In genomic region chr2:25663511-25663910, GRCm38 (mm10) we compare ENCODE assay signal across 9 mouse cellular contexts. TPM values are rescaled to one million over a fixed set of nuclear protein-coding genes. Genes with fewer than 3 reads are reported as not detected.
DNase-seq lines count a peak whose midpoint lies in the region; ATAC-seq and TF ChIP-seq lines count a peak whose summit lies in the region.
"Had no signal": no experiment of that assay in that cellular context is flagged by ENCODE, and none has a peak within 500 bp of the region (broad histone marks: within the 10 kb centered on the region; RNA-seq: fewer than 3 reads in every experiment).

No protein-coding gene starts in this region.

- no peak overlapping the region for H3K4me3 ChIP-seq in forebrain, embryonic 11.5 days (ENCODE audit: low read depth, low read length)
- H3K4me3 ChIP-seq in forebrain, embryonic 12.5 days (replicated peaks), result no peak overlapping the region
- H3K4me3 ChIP-seq in neural tube, embryonic 15.5 days (replicated peaks), result no peak overlapping the region
- H3K4me3 ChIP-seq in bone marrow, adult 2 months (replicated peaks; ENCODE audit: control insufficient read depth, low read depth, low read length), result no peak overlapping the region
- no peak overlapping the region for H3K4me3 ChIP-seq in liver, embryonic 13.5 days (replicated peaks)

- no peaks in the 10 kb centered on the region for H3K27me3 ChIP-seq in forebrain, embryonic 11.5 days (ENCODE audit: control insufficient read depth, insufficient read depth, low read length)
- no peaks in the 10 kb centered on the region; the same call in 1 of the 2 replicates for H3K27me3 ChIP-seq in forebrain, embryonic 12.5 days
- H3K27me3 ChIP-seq in neural tube, embryonic 15.5 days (replicated peaks), result no peaks in the 10 kb centered on the region
- no peaks in the 10 kb centered on the region; the same call in 1 of the 2 replicates for H3K27me3 ChIP-seq in liver, embryonic 13.5 days

- H3K4me1 ChIP-seq in forebrain, embryonic 11.5 days (replicated peaks; ENCODE audit: control insufficient read depth, insufficient read depth, low read length), result no peaks in the 10 kb centered on the region
- H3K4me1 ChIP-seq in forebrain, embryonic 12.5 days, result no peaks in the 10 kb centered on the region
- no peaks in the 10 kb centered on the region for H3K4me1 ChIP-seq in neural tube, embryonic 15.5 days
- no peaks in the 10 kb centered on the region for H3K4me1 ChIP-seq in bone marrow, adult 2 months (ENCODE audit: control insufficient read depth, insufficient read depth, low read length)
- no peaks in the 10 kb centered on the region for H3K4me1 ChIP-seq in liver, embryonic 13.5 days (replicated peaks)

- no peak for ATAC-seq in forebrain, embryonic 11.5 days (replicated peaks; ENCODE audit: low FRiP score)
- no peak for ATAC-seq in forebrain, embryonic 12.5 days (ENCODE audit: low FRiP score)
- no peak for ATAC-seq in neural tube, embryonic 15.5 days (ENCODE audit: low FRiP score)
- 0 out of 2 replicates have a peak, but pooled peaks have one; percentile 27 for ATAC-seq in granulocyte monocyte progenitor cell, adult 5-6 weeks (replicated peaks; ENCODE audit: poor library complexity, severe bottlenecking)
- no peak for ATAC-seq in liver, embryonic 13.5 days (ENCODE audit: low read depth)

- no peak for TF ChIP-seq POLR2A in bone marrow, adult 2 months (IDR thresholded peaks at IDR 0.05; ENCODE audit: borderline replicate concordance, control insufficient read depth, low read depth, low read length)

- no peaks in the 10 kb centered on the region for H3K36me3 ChIP-seq in forebrain, embryonic 11.5 days (ENCODE audit: control insufficient read depth, insufficient read depth, low read length)
- H3K36me3 ChIP-seq in forebrain, embryonic 12.5 days (replicated peaks), result no peaks in the 10 kb centered on the region
- no peaks in the 10 kb centered on the region for H3K36me3 ChIP-seq in neural tube, embryonic 15.5 days
- H3K36me3 ChIP-seq in liver, embryonic 13.5 days, result no peaks in the 10 kb centered on the region

- no peak overlapping the region for H3K9ac ChIP-seq in forebrain, embryonic 11.5 days (ENCODE audit: low read length)
- H3K9ac ChIP-seq in forebrain, embryonic 12.5 days, result no peak overlapping the region
- no peak overlapping the region for H3K9ac ChIP-seq in neural tube, embryonic 15.5 days (replicated peaks)
- H3K9ac ChIP-seq in liver, embryonic 13.5 days, result no peak overlapping the region

- H3K9me3 ChIP-seq in forebrain, embryonic 11.5 days (ENCODE audit: control insufficient read depth, low read length), result no peaks in the 10 kb centered on the region
- H3K9me3 ChIP-seq in forebrain, embryonic 12.5 days, result no peaks in the 10 kb centered on the region
- no peaks in the 10 kb centered on the region for H3K9me3 ChIP-seq in neural tube, embryonic 15.5 days (replicated peaks)
- H3K9me3 ChIP-seq in liver, embryonic 13.5 days (replicated peaks), result no peaks in the 10 kb centered on the region

- 72% methylated on average over 1 of the region's 1 CpGs for whole genome bisulfite sequencing in forebrain, embryonic 11.5 days
- 58% methylated on average over 1 of the region's 1 CpGs for WGBS in forebrain, embryonic 12.5 days
- 66% methylated on average over 1 of the region's 1 CpGs for WGBS in neural tube, embryonic 15.5 days
- WGBS in bone marrow, adult 2 months, result 30% methylated on average over 1 of the region's 1 CpGs
- 55% methylated on average over 1 of the region's 1 CpGs for WGBS in liver, embryonic 13.5 days (ENCODE audit: insufficient replicate concordance)

- peak; percentile 70 for DNase-seq in forebrain, embryonic 11.5 days (ENCODE audit: low spot score)
- peak; percentile 50 for DNase-seq in neural tube, embryonic 10.5 days (ENCODE audit: extremely low spot score, low spot score)
- peak; percentile 22 for DNase-seq in liver, embryonic 13.5 days
- DNase-seq in spleen, postnatal 4 days (ENCODE audit: low spot score in 2 of 2), result peak; percentile 30 to 71

- H3K4me2 ChIP-seq in forebrain, embryonic 11.5 days (ENCODE audit: low read depth, low read length, severe bottlenecking), result no peak overlapping the region
- no peak overlapping the region for H3K4me2 ChIP-seq in forebrain, embryonic 12.5 days
- H3K4me2 ChIP-seq in neural tube, embryonic 15.5 days, result no peak overlapping the region
- no peak overlapping the region for H3K4me2 ChIP-seq in liver, embryonic 13.5 days

- TF ChIP-seq CTCF in bone marrow, adult 2 months (IDR thresholded peaks at IDR 0.05; ENCODE audit: control insufficient read depth, insufficient read depth, low read length), result peak; percentile 44; the same call in 1 of the 2 replicates

- H3K27ac ChIP-seq in forebrain, embryonic 11.5 days (ENCODE audit: low read depth, low read length), result no peak overlapping the region
- H3K27ac ChIP-seq in forebrain, embryonic 12.5 days, result no peak overlapping the region
- H3K27ac ChIP-seq in neural tube, embryonic 15.5 days (replicated peaks), result no peak overlapping the region
- no peak overlapping the region for H3K27ac ChIP-seq in bone marrow, adult 2 months (ENCODE audit: control insufficient read depth, insufficient read depth, low read depth, low read length, poor library complexity)
- H3K27ac ChIP-seq in liver, embryonic 13.5 days, result no peak overlapping the region

RNA-seq across cellular contexts. Expression of gene Lcn5, which starts 5.8 kb away (rescaled TPM):
- polyA plus RNA-seq in forebrain, embryonic 11.5 days (2014; fragmentation: Nextera tagmentation; extraction: Ambion mirVana), result not detected in 2 replicates
- not detected in 2 replicates for polyA plus RNA-seq in forebrain, embryonic 12.5 days (2016; fragmentation: Nextera tagmentation; extraction: Ambion mirVana)
- polyA plus RNA-seq in neural tube, embryonic 15.5 days (2015; fragmentation: Nextera tagmentation; extraction: Ambion mirVana), result not detected in 2 replicates
- polyA plus RNA-seq in bone marrow, adult 2 months (2011; ENCODE audit: insufficient read depth, insufficient read length, low replicate concordance, missing spikeins), result not detected in 2 replicates
- total RNA-seq in granulocyte monocyte progenitor cell, adult 5-6 weeks (2014; fragmentation: Nextera tagmentation), result not detected in 2 replicates
- not detected in 2 replicates for total RNA-seq in granulocyte monocyte progenitor cell, adult 5-6 weeks (2017)
- not detected in 2 replicates for polyA plus RNA-seq in liver, embryonic 13.5 days (2015; fragmentation: Nextera tagmentation; extraction: Ambion mirVana)
- total RNA-seq: hematopoietic stem cell, adult 5-6 weeks had no signal

RNA-seq across cellular contexts. Expression of gene Lcn8, which starts 10.6 kb away (rescaled TPM):
- polyA plus RNA-seq in forebrain, embryonic 11.5 days (2014; fragmentation: Nextera tagmentation; extraction: Ambion mirVana), result not detected in 2 replicates
- not detected in 2 replicates for polyA plus RNA-seq in forebrain, embryonic 12.5 days (2016; fragmentation: Nextera tagmentation; extraction: Ambion mirVana)
- not detected in 2 replicates for polyA plus RNA-seq in neural tube, embryonic 15.5 days (2015; fragmentation: Nextera tagmentation; extraction: Ambion mirVana)
- polyA plus RNA-seq in bone marrow, adult 2 months (2011; ENCODE audit: insufficient read depth, insufficient read length, low replicate concordance, missing spikeins), result not detected in 2 replicates
- not detected in 2 replicates for total RNA-seq in granulocyte monocyte progenitor cell, adult 5-6 weeks (2014; fragmentation: Nextera tagmentation)
- total RNA-seq in granulocyte monocyte progenitor cell, adult 5-6 weeks (2017), result not detected in 2 replicates
- not detected in 2 replicates for polyA plus RNA-seq in liver, embryonic 13.5 days (2015; fragmentation: Nextera tagmentation; extraction: Ambion mirVana)
- total RNA-seq: hematopoietic stem cell, adult 5-6 weeks had no signal

RNA-seq across cellular contexts. Expression of gene Lcn6, which starts 13.1 kb away (rescaled TPM):
- polyA plus RNA-seq in forebrain, embryonic 11.5 days (2014; fragmentation: Nextera tagmentation; extraction: Ambion mirVana), result not detected in 2 replicates
- polyA plus RNA-seq in forebrain, embryonic 12.5 days (2016; fragmentation: Nextera tagmentation; extraction: Ambion mirVana), result not detected in 2 replicates
- not detected in 2 replicates for polyA plus RNA-seq in neural tube, embryonic 15.5 days (2015; fragmentation: Nextera tagmentation; extraction: Ambion mirVana)
- polyA plus RNA-seq in bone marrow, adult 2 months (2011; ENCODE audit: insufficient read depth, insufficient read length, low replicate concordance, missing spikeins), result not detected in 2 replicates
- not detected in 2 replicates for total RNA-seq in granulocyte monocyte progenitor cell, adult 5-6 weeks (2014; fragmentation: Nextera tagmentation)
- total RNA-seq in granulocyte monocyte progenitor cell, adult 5-6 weeks (2017), result not detected in 2 replicates
- polyA plus RNA-seq in liver, embryonic 13.5 days (2015; fragmentation: Nextera tagmentation; extraction: Ambion mirVana), result not detected in 2 replicates
- total RNA-seq: hematopoietic stem cell, adult 5-6 weeks had no signal

RNA-seq across cellular contexts. Expression of gene Lcn10, which starts 19.0 kb away (rescaled TPM):
- polyA plus RNA-seq in forebrain, embryonic 11.5 days (2014; fragmentation: Nextera tagmentation; extraction: Ambion mirVana), result not detected in 2 replicates
- not detected in 2 replicates for polyA plus RNA-seq in forebrain, embryonic 12.5 days (2016; fragmentation: Nextera tagmentation; extraction: Ambion mirVana)
- not detected in 2 replicates for polyA plus RNA-seq in neural tube, embryonic 15.5 days (2015; fragmentation: Nextera tagmentation; extraction: Ambion mirVana)
- polyA plus RNA-seq in bone marrow, adult 2 months (2011; ENCODE audit: insufficient read depth, insufficient read length, low replicate concordance, missing spikeins), result not detected in 2 replicates
- not detected in 2 replicates for total RNA-seq in granulocyte monocyte progenitor cell, adult 5-6 weeks (2014; fragmentation: Nextera tagmentation)
- total RNA-seq in granulocyte monocyte progenitor cell, adult 5-6 weeks (2017), result not detected in 2 replicates
- polyA plus RNA-seq in liver, embryonic 13.5 days (2015; fragmentation: Nextera tagmentation; extraction: Ambion mirVana), result not detected in 2 replicates
- total RNA-seq: hematopoietic stem cell, adult 5-6 weeks had no signal

RNA-seq across cellular contexts. Expression of gene Fcna, which starts 35.7 kb away (rescaled TPM):
- polyA plus RNA-seq in forebrain, embryonic 11.5 days (2014; fragmentation: Nextera tagmentation; extraction: Ambion mirVana), result 0.95 and 0.97 TPM in 2 replicates
- polyA plus RNA-seq in forebrain, embryonic 12.5 days (2016; fragmentation: Nextera tagmentation; extraction: Ambion mirVana), result 0.83 and 0.88 TPM in 2 replicates
- 2.7 and 3.8 TPM in 2 replicates for polyA plus RNA-seq in neural tube, embryonic 15.5 days (2015; fragmentation: Nextera tagmentation; extraction: Ambion mirVana)
- polyA plus RNA-seq in bone marrow, adult 2 months (2011; ENCODE audit: insufficient read depth, insufficient read length, low replicate concordance, missing spikeins), result 14.7 and 28.0 TPM in 2 replicates
- not detected in 2 replicates for total RNA-seq in granulocyte monocyte progenitor cell, adult 5-6 weeks (2014; fragmentation: Nextera tagmentation)
- 2.0 TPM in 1 of 2 replicates, not detected in the other for total RNA-seq in granulocyte monocyte progenitor cell, adult 5-6 weeks (2017)
- 34.8 and 37.5 TPM in 2 replicates for polyA plus RNA-seq in liver, embryonic 13.5 days (2015; fragmentation: Nextera tagmentation; extraction: Ambion mirVana)
- total RNA-seq: hematopoietic stem cell, adult 5-6 weeks had no signal
